Mouse (Mus musculus) T-cell, adult 66 days (primary cell): ENCODE measurements around the gene Frs3. TPM values are rescaled to one million over a fixed set of nuclear protein-coding genes. Genes with fewer than 3 reads are reported as not detected.

Experiments used
- total RNA-seq, 2 experiments: library from RNA; stranded (reverse); gene quantifications; 3 replicates in 1 of 2; 4 replicates in 1 of 2; pipeline ENCODE4 v1.2.4; 2023

Frs3 gene
- 1 to 10 TPM; 1.6 to 3.8 TPM for total RNA-seq

DNA sequence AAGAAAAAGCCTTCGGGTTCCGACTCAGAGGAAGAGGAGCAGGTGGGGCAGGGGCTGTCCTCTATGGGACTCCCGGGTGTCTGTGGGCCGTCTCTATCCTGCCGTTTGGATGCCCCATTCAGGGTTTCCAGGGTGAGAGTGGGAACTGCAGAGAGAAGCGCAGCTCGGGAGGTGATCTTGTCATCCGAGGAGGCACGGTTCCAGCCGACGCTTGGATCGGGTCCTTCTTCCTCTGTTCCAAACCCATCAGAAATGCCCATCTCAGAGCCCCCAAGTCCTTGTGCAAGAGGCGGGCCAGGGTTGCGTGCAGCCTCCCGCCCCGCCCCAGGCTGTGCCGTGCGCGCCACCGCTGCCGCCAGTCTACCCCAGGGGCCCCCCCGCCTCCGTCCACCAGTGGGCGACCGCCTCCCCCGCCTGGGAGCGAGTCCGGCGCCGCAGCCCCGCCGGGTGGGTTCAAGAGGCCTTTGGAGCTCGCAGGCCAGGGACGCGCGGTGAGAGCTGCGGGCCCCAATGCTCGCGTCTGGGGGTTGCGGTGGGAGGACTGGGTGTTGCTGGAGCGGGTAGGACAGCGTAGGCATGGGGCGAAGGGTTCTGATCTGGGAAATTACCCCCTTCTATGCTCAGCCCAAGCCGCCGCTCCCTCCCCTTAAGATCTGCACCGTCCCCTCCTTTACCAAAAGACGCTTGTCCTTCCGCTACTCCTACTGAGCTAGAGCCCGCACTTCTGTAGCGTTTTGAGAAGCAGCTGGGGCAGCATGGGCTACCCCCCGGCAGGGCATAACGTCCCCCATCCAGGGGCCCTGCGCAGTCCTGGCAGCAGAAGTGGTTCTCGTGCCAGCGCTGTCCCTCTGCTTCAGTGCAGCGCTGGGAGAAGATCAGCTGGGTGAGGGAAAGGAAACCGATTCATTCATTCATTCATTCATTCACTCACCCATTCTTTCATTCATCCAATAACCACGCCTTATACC lies at the start of gene Frs3:
Gene Frs3, plus strand, starts transcription at position 423 of the 968 bp plus-strand sequence.

DNA sequence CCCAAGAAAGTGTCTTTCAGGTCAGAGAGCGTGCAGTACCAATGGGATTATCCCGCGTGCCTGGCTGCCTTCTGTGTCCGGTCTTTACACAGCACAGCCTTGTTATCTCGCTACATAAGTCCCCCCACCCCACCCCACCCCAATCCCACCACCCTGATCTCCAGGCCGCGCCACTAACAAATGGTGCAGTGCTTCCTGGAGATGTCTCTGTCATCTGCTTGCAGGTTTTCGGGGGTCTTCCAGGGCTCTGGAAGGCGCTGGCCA lies 554 bp upstream of the Frs3 start, which contains the start of gene Tomm6:
Gene Tomm6, minus strand, starts transcription at position 43 of the 264 bp plus-strand sequence.

DNA sequence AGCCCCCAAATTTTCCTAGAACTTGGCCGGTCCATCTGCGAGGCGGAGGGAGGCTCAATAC lies 5.4 kb downstream of the Frs3 start, which contains the start of gene Gm21981:
Gene Gm21981, minus strand, starts transcription at position 14 of the 61 bp plus-strand sequence.

DNA sequence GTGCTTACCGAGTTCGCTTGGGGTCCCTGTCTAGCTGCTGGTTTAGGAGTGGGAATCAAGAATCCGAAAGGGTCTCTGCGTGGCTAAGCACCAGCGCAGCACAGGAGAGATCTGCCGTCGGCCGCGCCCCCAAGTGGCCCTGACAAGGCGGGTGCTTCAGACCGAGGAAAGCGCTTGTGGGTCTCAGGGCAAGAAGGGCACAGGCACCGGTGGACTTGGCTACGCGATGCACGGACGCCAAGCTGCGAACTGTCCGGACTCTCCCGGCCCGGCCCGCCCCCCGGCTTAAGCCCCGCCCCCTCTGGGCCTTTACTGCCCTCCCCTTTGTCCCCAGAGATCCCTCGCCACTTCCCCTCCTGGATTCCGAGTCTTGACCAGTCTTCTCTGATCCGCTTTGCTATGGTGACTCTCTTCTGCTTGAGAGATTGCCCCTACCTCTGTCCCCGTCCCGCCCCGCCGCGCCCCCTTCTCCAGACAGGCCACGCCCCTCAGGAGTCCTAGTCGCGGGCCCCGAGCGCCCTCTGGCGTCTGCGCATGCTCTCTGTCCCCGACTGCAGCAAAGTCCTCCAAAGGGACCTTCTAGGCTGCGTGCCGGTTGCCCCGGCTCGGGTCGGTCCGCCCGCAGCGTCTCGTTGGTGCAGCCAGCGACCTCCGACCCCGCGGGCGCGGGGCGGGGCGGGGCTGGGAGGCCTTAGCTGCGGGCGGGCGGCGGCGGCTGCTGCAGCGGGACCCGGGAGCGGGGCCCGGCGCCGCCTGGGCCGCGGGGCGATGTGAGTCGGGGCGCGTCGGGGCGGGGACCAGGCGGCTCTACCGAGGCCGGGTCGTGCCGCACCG lies 5.9 kb downstream of the Frs3 start, which contains the start of gene Prickle4:
Gene Prickle4, minus strand, starts transcription at position 234 of the 834 bp plus-strand sequence.

DNA sequence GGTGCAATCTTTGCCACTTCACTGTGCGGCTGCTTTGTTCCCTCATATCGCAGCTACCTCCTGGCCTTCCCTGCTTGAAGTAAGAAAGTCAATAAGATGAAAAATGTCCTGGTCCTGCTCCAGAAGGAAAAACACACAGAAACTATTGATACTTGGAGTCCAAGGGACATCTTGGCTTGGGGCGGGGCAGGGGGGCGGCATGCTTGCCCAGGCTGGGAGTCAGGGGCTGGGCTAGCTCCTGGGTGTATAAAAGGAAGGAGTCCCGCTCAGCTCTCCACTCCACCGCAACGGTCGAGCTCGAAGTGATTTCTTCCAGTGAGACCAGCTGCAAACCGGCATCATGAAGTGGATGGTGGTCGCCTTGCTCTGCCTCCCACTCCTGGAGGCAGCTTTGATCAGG lies 37.7 kb downstream of the Frs3 start, which contains the start of gene Pgc:
Gene Pgc, plus strand, starts transcription at position 277 of the 400 bp plus-strand sequence.

DNA sequence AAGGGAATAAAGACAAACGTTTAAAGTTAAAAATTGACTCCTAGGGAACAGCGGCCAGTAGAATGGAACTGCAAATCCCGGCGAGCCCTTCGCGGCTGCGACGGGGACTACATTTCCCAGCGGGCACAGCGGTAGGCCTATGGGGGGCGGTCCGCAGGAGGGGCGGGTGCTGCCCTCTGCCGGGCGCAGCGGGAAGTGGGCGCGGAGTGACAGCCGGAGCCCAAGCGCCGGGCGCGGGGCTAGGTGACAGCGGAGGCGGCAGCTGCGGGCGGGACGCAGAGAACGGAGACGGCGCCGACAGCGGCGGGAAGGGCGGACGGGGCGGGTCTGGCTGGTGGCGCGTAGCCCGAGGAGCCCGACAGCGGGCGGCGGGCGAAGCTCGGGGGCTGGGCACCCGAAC lies 48.0 kb downstream of the Frs3 start, which contains the start of gene Tfeb:
Gene Tfeb, plus strand, starts transcription at position 175 of the 400 bp plus-strand sequence.

Other genes starting within 250 kb of the Frs3 start
- 10 to 100 TPM; 68.2 to 80.5 TPM for gene Taf8, start 186.7 kb upstream of the Frs3 start, total RNA-seq
- 100 to 1,000 TPM; 421 to 461 TPM for gene Ccnd3, start 184.0 kb upstream of the Frs3 start, total RNA-seq
- gene Bysl, start 77.5 kb upstream of the Frs3 start, total RNA-seq, result 10 to 100 TPM; 15.2 to 15.8 TPM
- gene Med20, start 77.4 kb upstream of the Frs3 start, total RNA-seq, result 10 to 100 TPM; 68.0 to 70.9 TPM
- 1 to 10 TPM; 3.6 to 4.6 TPM for gene Gm20517, start 77.4 kb upstream of the Frs3 start, total RNA-seq
- 1 to 10 TPM; 6.1 to 9.7 TPM for gene Usp49, start 58.3 kb upstream of the Frs3 start, total RNA-seq
- 100 to 1,000 TPM; 123 to 146 TPM for gene Tomm6, start 644 bp upstream of the Frs3 start, total RNA-seq
- gene Gm21981, start 5.4 kb downstream of the Frs3 start, total RNA-seq, result not detected
- under 1 TPM in 1 of 2 experiments, not detected in 1; 0.80 TPM for gene Prickle4, start 5.7 kb downstream of the Frs3 start, total RNA-seq
- not detected for gene Pgc, start 37.8 kb downstream of the Frs3 start, total RNA-seq
- 10 to 100 TPM; 29.8 to 35.4 TPM for gene Tfeb, start 48.0 kb downstream of the Frs3 start, total RNA-seq
- not detected for gene Mdfi, start 145.7 kb downstream of the Frs3 start, total RNA-seq
- 10 to 100 TPM; 71.4 to 72.8 TPM for gene Foxp4, start 235.6 kb downstream of the Frs3 start, total RNA-seq